Comparison of ENCODE assay signal across 16 mouse cellular contexts in genomic region chr16:49834130-49834693, GRCm38 (mm10). TPM values are rescaled to one million over a fixed set of nuclear protein-coding genes. Genes with fewer than 3 reads are reported as not detected.
DNase-seq lines count a peak whose midpoint lies in the region; ATAC-seq and TF ChIP-seq lines count a peak whose summit lies in the region.
"Had no signal": no experiment of that assay in that cellular context is flagged by ENCODE, and none has a peak within 500 bp of the region (broad histone marks: within the 10 kb centered on the region; RNA-seq: fewer than 3 reads in every experiment).

No protein-coding gene starts in this region.

- TF ChIP-seq POLR2A in lung, adult 2 months (IDR thresholded peaks at IDR 0.05; ENCODE audit: borderline replicate concordance, extremely low read depth, low read depth, low read length) = no peak
- no peak for TF ChIP-seq POLR2A in MEL (IDR thresholded peaks at IDR 0.05; ENCODE audit: control insufficient read depth in 1 of 2, insufficient read depth in 1 of 2, low read depth in 1 of 2, low read length in 2 of 2, poor library complexity in 1 of 2)

- no peaks in the 10 kb centered on the region for H3K9me3 ChIP-seq in lung, embryonic 15.5 days
- H3K9me3 ChIP-seq in MEL (replicated peaks; ENCODE audit: insufficient read depth, low read length) = no peaks in the 10 kb centered on the region
- H3K9me3 ChIP-seq in forebrain, embryonic 16.5 days (ENCODE audit: control insufficient read depth, low read length) = no peaks in the 10 kb centered on the region
- H3K9me3 ChIP-seq: hindbrain, embryonic 12.5 days had no signal

- H3K9ac ChIP-seq in lung, embryonic 15.5 days = no peak overlapping the region
- H3K9ac ChIP-seq in MEL (ENCODE audit: control insufficient read depth, low read depth, low read length, poor library complexity, severe bottlenecking) = no peak overlapping the region
- H3K9ac ChIP-seq in forebrain, embryonic 16.5 days (replicated peaks; ENCODE audit: low read depth, low read length) = no peak overlapping the region
- H3K9ac ChIP-seq: hindbrain, embryonic 12.5 days had no signal

- H3K27ac ChIP-seq in lung, embryonic 15.5 days = peak overlapping the region; percentile 21
- H3K27ac ChIP-seq in MEL (ENCODE audit: control insufficient read depth, low read depth, low read length) = no peak overlapping the region
- peak overlapping the region; percentile 37 for H3K27ac ChIP-seq in forebrain, embryonic 16.5 days (ENCODE audit: low read length)
- H3K27ac ChIP-seq: hindbrain, embryonic 12.5 days had no signal

- no peaks in the 10 kb centered on the region for H3K79me2 ChIP-seq in MEL (ENCODE audit: control insufficient read depth, insufficient read depth, low read length, poor library complexity)

- ATAC-seq in lung, embryonic 15.5 days (ENCODE audit: borderline replicate concordance, extremely low read depth, low FRiP score, low TSS enrichment) = no peak
- peak; percentile 73 for ATAC-seq in forebrain, embryonic 16.5 days
- ATAC-seq: intestine, embryonic 16.5 days had no signal

- no peak overlapping the region for H3K4me2 ChIP-seq in lung, embryonic 15.5 days
- no peak overlapping the region for H3K4me2 ChIP-seq in forebrain, embryonic 16.5 days (ENCODE audit: low read length)
- H3K4me2 ChIP-seq: hindbrain, embryonic 12.5 days; midbrain, embryonic 11.5 days had no signal

- no peak for TF ChIP-seq CTCF in lung, adult 2 months (IDR thresholded peaks at IDR 0.05; ENCODE audit: insufficient read depth, low read length)
- TF ChIP-seq CTCF in MEL (IDR thresholded peaks at IDR 0.05 in 2 of 3, conservative IDR thresholded peaks at IDR 0.05 in 1 of 3; ENCODE audit: control insufficient read depth in 1 of 3, insufficient read depth in 1 of 3, low read depth in 2 of 3, low read length in 3 of 3, poor library complexity in 1 of 3, severe bottlenecking in 1 of 3) = no peak

- 13% methylated on average over 4 of the region's 4 CpGs for WGBS in lung, embryonic 15.5 days
- 24% methylated on average over 4 of the region's 4 CpGs for WGBS in lung, adult 2 months
- 42% methylated on average over 4 of the region's 4 CpGs for WGBS in forebrain, embryonic 16.5 days

- no peak for DNase-seq in lung, adult 2 months
- DNase-seq in MEL (ENCODE audit: low read depth, low spot score) = peak; percentile 36
- peak; percentile 19 for DNase-seq in lung, postnatal 25 days (ENCODE audit: low spot score)
- DNase-seq in adrenal gland, postnatal 4 days (ENCODE audit: low spot score in 2 of 2) = no peak
- DNase-seq in retina, embryonic 14.5 days (ENCODE audit: low spot score) = no peak
- DNase-seq: adrenal gland, adult 2 months; cerebellum, adult 11 months; cerebellum, postnatal 14 days; gastrocnemius, postnatal 36 days; right cerebral cortex, adult 18-20 months; thymus, postnatal 36 days had no signal

- TF ChIP-seq EP300 in MEL (IDR thresholded peaks at IDR 0.05; ENCODE audit: low read depth in 1 of 2, low read length in 2 of 2) = peak; percentile 20 to 25; a peak in 2 of 4 replicates

- 0 out of 2 replicates have a peak, but pooled peaks cover 6% of the 10 kb centered on the region for H3K4me1 ChIP-seq in lung, embryonic 15.5 days
- H3K4me1 ChIP-seq in lung, adult 2 months (ENCODE audit: control insufficient read depth, insufficient read depth, low read length) = no peaks in the 10 kb centered on the region
- peaks cover 11 to 13% of the 10 kb centered on the region in 2 experiments for H3K4me1 ChIP-seq in MEL (ENCODE audit: control insufficient read depth in 1 of 2, insufficient read depth in 2 of 2, low read length in 2 of 2)
- peaks cover 4% of the 10 kb centered on the region for H3K4me1 ChIP-seq in forebrain, embryonic 16.5 days (replicated peaks; ENCODE audit: control insufficient read depth, insufficient read depth, low read length)
- H3K4me1 ChIP-seq: hindbrain, embryonic 12.5 days had no signal

- no peak overlapping the region for H3K4me3 ChIP-seq in lung, embryonic 15.5 days
- H3K4me3 ChIP-seq in lung, adult 2 months (replicated peaks; ENCODE audit: extremely low read depth, low read depth, low read length) = no peak overlapping the region
- 0 out of 4 replicates have a peak overlapping the region, but pooled peaks of 1 of the 2 experiments have one; percentile 9 for H3K4me3 ChIP-seq in MEL (ENCODE audit: control insufficient read depth in 1 of 2, insufficient read depth in 1 of 2, low read depth in 2 of 2, low read length in 2 of 2)
- no peak overlapping the region for H3K4me3 ChIP-seq in forebrain, embryonic 16.5 days (replicated peaks; ENCODE audit: low read length)
- H3K4me3 ChIP-seq: hindbrain, embryonic 12.5 days had no signal

- no peaks in the 10 kb centered on the region for H3K36me3 ChIP-seq in lung, embryonic 15.5 days
- peaks cover 0 to 21% of the 10 kb centered on the region in 2 experiments; a peak in 2 of 4 replicates for H3K36me3 ChIP-seq in MEL (ENCODE audit: control insufficient read depth in 1 of 2, insufficient read depth in 2 of 2, low read length in 2 of 2)
- H3K36me3 ChIP-seq in forebrain, embryonic 16.5 days (ENCODE audit: control insufficient read depth, insufficient read depth) = no peaks in the 10 kb centered on the region
- H3K36me3 ChIP-seq: hindbrain, embryonic 12.5 days had no signal

- no peak for TF ChIP-seq RAD21 in MEL (IDR thresholded peaks at IDR 0.05; ENCODE audit: low read depth, low read length)

- no peaks in the 10 kb centered on the region for H3K27me3 ChIP-seq in lung, embryonic 15.5 days
- no peaks in the 10 kb centered on the region for H3K27me3 ChIP-seq in MEL (ENCODE audit: control insufficient read depth in 1 of 2, insufficient read depth in 2 of 2, low read length in 2 of 2)
- H3K27me3 ChIP-seq in forebrain, embryonic 16.5 days (replicated peaks; ENCODE audit: control insufficient read depth, insufficient read depth, low read length) = no peaks in the 10 kb centered on the region
- H3K27me3 ChIP-seq: hindbrain, embryonic 12.5 days had no signal

TF ChIP-seq in MEL, 35 proteins besides CTCF, POLR2A, EP300 and RAD21:
- TF ChIP-seq GATA1 (IDR thresholded peaks at IDR 0.05; ENCODE audit: low read depth, low read length) = peak; percentile 79
- no peak for TF ChIP-seq ZMIZ1 (IDR thresholded peaks at IDR 0.05; ENCODE audit: low read depth, low read length)

RNA-seq across cellular contexts. Expression of gene Cd47, which starts 33.9 kb away (rescaled TPM):
- 108 and 123 TPM in 2 replicates for polyA plus RNA-seq in lung, embryonic 15.5 days (2015; fragmentation: Nextera tagmentation; extraction: Ambion mirVana)
- 80.1 and 82.2 TPM in 2 replicates for polyA plus RNA-seq in lung, adult 2 months (2012; rRNA removed)
- total RNA-seq in MEL (2012; rRNA removed) = 57.5 and 86.6 TPM in 2 replicates
- 10 to 100 TPM; 45.9 to 51.7 TPM for polyA plus RNA-seq in MEL (2012; ENCODE audit: insufficient read depth in 1 of 2, insufficient read length in 2 of 2, low read depth in 1 of 2, low replicate concordance in 2 of 2, missing spikeins in 1 of 2)
- polyA plus RNA-seq in forebrain, embryonic 16.5 days (2015; fragmentation: Nextera tagmentation; extraction: Ambion mirVana) = 125 and 131 TPM in 2 replicates
- total RNA-seq in adrenal gland, postnatal 4 days (2021) = 100 to 1,000 TPM; 167 to 169 TPM

Comparison
In these comparisons a context has a peak if more than half of its experiments do, and no peak if none do; other contexts are left out.
1. DNase-seq: peak in MEL (single experiment) and lung, postnatal 25 days (single experiment); none in lung, adult 2 months (single experiment), adrenal gland, postnatal 4 days (0 of 2) and retina, embryonic 14.5 days (single experiment).